Mouse (Mus musculus) CH12.LX (cell line): ENCODE measurements around the gene Pde8a. TPM values are rescaled to one million over a fixed set of nuclear protein-coding genes. Genes with fewer than 3 reads are reported as not detected.
"Not testable (repeated sequence)": the region's sequence is repeated elsewhere in the genome, so short reads cannot be mapped to it uniquely, and the experiment has no call there.

Experiments used
- DNase-seq: peaks from one replicate; pipeline ENCODE4 v3.0.0-alpha.2; 2013; ENCODE audit errors: extremely low read depth
- H3K27ac ChIP-seq: 2 replicates; pipeline ENCODE4 v1.5.1; 2012; ENCODE audit warnings: low read depth, mild to moderate bottlenecking, control low read depth, moderate library complexity; ENCODE audit not compliant: insufficient read depth
- H3K27me3 ChIP-seq: replicated peaks from 2 replicates; pipeline ENCODE3; 2012; ENCODE audit warnings: inconsistent platforms
- H3K36me3 ChIP-seq, 2 experiments: replicated peaks in 1 of 2; 2 replicates each; pipeline versions ENCODE3 to v1.6.1; 2012; ENCODE audit warnings: inconsistent platforms in 1 of 2, low read length in 1 of 2, mild to moderate bottlenecking in 1 of 2, mixed read lengths in 1 of 2, moderate library complexity in 1 of 2; ENCODE audit not compliant: control insufficient read depth in 1 of 2, insufficient read depth in 1 of 2
- H3K4me1 ChIP-seq, 2 experiments: 2 replicates each; pipeline ENCODE4 v1.6.1; 2012; ENCODE audit warnings: inconsistent platforms in 1 of 2, moderate library complexity in 1 of 2; ENCODE audit not compliant: insufficient read depth in 2 of 2, control insufficient read depth in 1 of 2
- H3K4me2 ChIP-seq: 2 replicates; pipeline ENCODE4 v1.6.1; 2012; ENCODE audit warnings: low read depth, mild to moderate bottlenecking, control low read depth; ENCODE audit not compliant: poor library complexity, insufficient read depth, severe bottlenecking
- H3K4me3 ChIP-seq, 3 experiments: fragments of 150-350 bp in 1 of 3; sonication (generic) in 1 of 3; replicated peaks in 1 of 3; 2 replicates each; pipeline versions ENCODE3 to v1.5.1; 2011 to 2012; ENCODE audit warnings: low read depth in 2 of 3, low read length in 2 of 3, mild to moderate bottlenecking in 2 of 3, moderate library complexity in 2 of 3, control low read depth in 1 of 3, improper control_type of control experiment in 1 of 3, inconsistent platforms in 1 of 3, mixed read lengths in 1 of 3; ENCODE audit not compliant: poor library complexity in 1 of 3
- H3K79me2 ChIP-seq: replicated peaks from 2 replicates; pipeline ENCODE4 v1.6.1; 2012; ENCODE audit warnings: mild to moderate bottlenecking, moderate library complexity; ENCODE audit not compliant: control insufficient read depth, poor library complexity, insufficient read depth, severe bottlenecking; ENCODE audit errors: extremely low read depth
- H3K9ac ChIP-seq: 2 replicates; pipeline ENCODE4 v1.6.1; 2012; ENCODE audit warnings: low read depth, mild to moderate bottlenecking, control low read depth, moderate library complexity; ENCODE audit not compliant: insufficient read depth
- H3K9me3 ChIP-seq: replicated peaks from 2 replicates; pipeline ENCODE3; 2012; ENCODE audit warnings: low read length, inconsistent platforms, mixed read lengths
- CHD1 ChIP-seq: IDR thresholded peaks from 2 replicates; pipeline ENCODE4 v1.6.1; 2012; ENCODE audit warnings: low read depth, low read length, improper control_type of control experiment, inconsistent platforms
- CHD2 ChIP-seq: IDR thresholded peaks from 2 replicates; pipeline ENCODE4 v1.6.1; 2011; ENCODE audit warnings: low read length, improper control_type of control experiment
- CTCF ChIP-seq, 2 experiments: IDR thresholded peaks in 1 of 2; conservative IDR thresholded peaks in 1 of 2; 2 replicates each; pipeline ENCODE4 v1.5.1; 2011 to 2012; ENCODE audit warnings: low read depth in 2 of 2, low read length in 2 of 2, improper control_type of control experiment in 1 of 2, inconsistent platforms in 1 of 2, mild to moderate bottlenecking in 1 of 2, moderate library complexity in 1 of 2
- ELF1 ChIP-seq: IDR thresholded peaks from 2 replicates; pipeline ENCODE4 v1.6.1; 2014; ENCODE audit warnings: low read depth, mild to moderate bottlenecking, inconsistent platforms, low read length, improper control_type of control experiment
- ETS1 ChIP-seq: conservative IDR thresholded peaks from 2 replicates; pipeline ENCODE4 v1.6.1; 2012; ENCODE audit warnings: low read depth, mild to moderate bottlenecking, inconsistent platforms, low read length, improper control_type of control experiment, moderate library complexity
- GABPA ChIP-seq: IDR thresholded peaks from 2 replicates; pipeline ENCODE4 v1.6.1; 2012; ENCODE audit warnings: low read depth, low read length, improper control_type of control experiment, inconsistent platforms; ENCODE audit not compliant: insufficient replicate concordance
- HCFC1 ChIP-seq: IDR thresholded peaks from 2 replicates; pipeline ENCODE4 v1.6.1; 2012; ENCODE audit warnings: low read depth, mild to moderate bottlenecking, inconsistent platforms, low read length, improper control_type of control experiment
- JUND ChIP-seq: conservative IDR thresholded peaks from 2 replicates; pipeline ENCODE4 v1.6.1; 2011; ENCODE audit warnings: low read depth, low read length, improper control_type of control experiment
- MAZ ChIP-seq: IDR thresholded peaks from 2 replicates; pipeline ENCODE4 v1.6.1; 2012; ENCODE audit warnings: low read depth, mild to moderate bottlenecking, inconsistent platforms, low read length, improper control_type of control experiment, moderate library complexity
- MXI1 ChIP-seq: IDR thresholded peaks from 2 replicates; pipeline ENCODE4 v1.6.1; 2011; ENCODE audit warnings: mild to moderate bottlenecking, low read depth, low read length, improper control_type of control experiment
- NELFE ChIP-seq: IDR thresholded peaks from 2 replicates; pipeline ENCODE4 v1.6.1; 2011; ENCODE audit warnings: low read depth, low read length, improper control_type of control experiment
- RCOR1 ChIP-seq: conservative IDR thresholded peaks from 2 replicates; pipeline ENCODE4 v1.6.1; 2012; ENCODE audit warnings: low read depth, mild to moderate bottlenecking, inconsistent platforms, low read length, improper control_type of control experiment
- SIN3A ChIP-seq: IDR thresholded peaks from 2 replicates; pipeline ENCODE4 v1.6.1; 2012; ENCODE audit warnings: low read length, improper control_type of control experiment, inconsistent platforms
- TCF12 ChIP-seq: IDR thresholded peaks from 2 replicates; pipeline ENCODE4 v1.6.1; 2014; ENCODE audit warnings: low read depth, mild to moderate bottlenecking, inconsistent platforms, low read length, improper control_type of control experiment
- UBTF ChIP-seq: IDR thresholded peaks from 2 replicates; pipeline ENCODE4 v1.6.1; 2012; ENCODE audit warnings: low read depth, mild to moderate bottlenecking, inconsistent platforms, low read length, improper control_type of control experiment, moderate library complexity
- USF2 ChIP-seq: conservative IDR thresholded peaks from 2 replicates; pipeline ENCODE4 v1.6.1; 2011; ENCODE audit warnings: low read depth, low read length, improper control_type of control experiment
- ZC3H11A ChIP-seq: IDR thresholded peaks from 2 replicates; pipeline ENCODE4 v1.6.1; 2012; ENCODE audit warnings: low read depth, mild to moderate bottlenecking, inconsistent platforms, low read length, improper control_type of control experiment
- ZKSCAN1 ChIP-seq: IDR thresholded peaks from 2 replicates; pipeline ENCODE4 v1.6.1; 2012; ENCODE audit warnings: low read depth, inconsistent platforms, low read length, improper control_type of control experiment, borderline replicate concordance
- ZNF384 ChIP-seq: IDR thresholded peaks from 2 replicates; pipeline ENCODE4 v1.6.1; 2012; ENCODE audit warnings: low read depth, low read length, improper control_type of control experiment, inconsistent platforms
- dilution Hi-C: fragments of 300-500 bp; cut with MboI; formaldehyde crosslinking; loops from 2 replicates; pipeline ENCODE4 v1.14.3; 2020; ENCODE audit warnings: low sequenced_read_pairs; ENCODE audit not compliant: extremely low pct_unique_long_range_greater_than_20kb, extremely low pct_ligation_motif_present
- in situ Hi-C: fragments of 300-500 bp; cut with MboI; formaldehyde crosslinking; loops from 3 replicates; pipeline ENCODE4 v1.14.3; 2019; ENCODE audit warnings: low sequenced_read_pairs, low pct_ligation_motif_present, low pct_unique_long_range_greater_than_20kb, mixed read lengths
- polyA plus RNA-seq: library from polyadenylated mRNA; unstranded; fragments of >175 nt; gene quantifications from 2 replicates; pipeline ENCODE4 v1.2.1, GENCODE M21; 2012; ENCODE audit warnings: low read depth; ENCODE audit not compliant: insufficient read length
- total RNA-seq, 2 experiments: library from RNA; depleted of rRNA; stranded (reverse); fragments of 300-350 nt in 1 of 2; fragments of >200 nt in 1 of 2; gene quantifications; 2 replicates each; pipeline ENCODE4 v1.2.3; 2012 to 2014

The Pde8a gene
- total and polyA plus RNA-seq, 3 experiments, result 8.3 to 22.7 (median 9.1) TPM

- no peaks in the 10 kb centered on the region for H3K27me3 ChIP-seq
- no peak for DNase-seq
- dilution Hi-C loops, result no loop called here
- peaks cover 9% of the 10 kb centered on the region for H3K9me3 ChIP-seq
- in situ Hi-C loops, result no loop called here
- no peak overlapping the region for H3K27ac ChIP-seq
- H3K79me2 ChIP-seq, result no peaks in the 10 kb centered on the region
- H3K4me3 ChIP-seq, result no peak overlapping the region
- no peaks in the 10 kb centered on the region for H3K36me3 ChIP-seq
- TF ChIP-seq GABPA (no peak), CHD1 (no peak)
- TF ChIP-seq, all 38 proteins: peak for 0
- Histone ChIP-seq H3K4me2 (no peak overlapping the region), H3K4me1 (peaks cover 50 to 84% of the 10 kb centered on the region in 2 experiments), H3K9ac (no peak overlapping the region)
Measured at GRCm38 (mm10) chr7:81199757-81200156, 13.6 kb upstream of the Pde8a start.

GRCm38 (mm10) chr7:81202389-81202788 lies 11.0 kb upstream of the Pde8a start:
- Histone ChIP-seq H3K4me1 (peaks cover 37 to 62% of the 10 kb centered on the region in 2 experiments), H3K9me3 (no peaks in the 10 kb centered on the region), H3K36me3 (no peaks in the 10 kb centered on the region), H3K27ac (no peak overlapping the region), H3K79me2 (no peaks in the 10 kb centered on the region), H3K4me3 (no peak overlapping the region), H3K27me3 (no peaks in the 10 kb centered on the region), H3K9ac (no peak overlapping the region), H3K4me2 (no peak overlapping the region)
- in situ Hi-C loops (no loop called here), dilution Hi-C loops (no loop called here)
- no peak for DNase-seq
- TF ChIP-seq ZKSCAN1 (no peak), CTCF (conservative IDR thresholded peaks at IDR 0.05 in 1 of 2, IDR thresholded peaks at IDR 0.05 in 1 of 2; ENCODE audit: low read depth in 2 of 2, low read length in 2 of 2) (no peak), ZNF384 (no peak), NELFE (no peak), USF2 (no peak), GABPA (no peak), ETS1 (no peak), JUND (no peak), ZC3H11A (no peak), SIN3A (no peak), TCF12 (no peak), ELF1 (no peak), RCOR1 (no peak), CHD2 (no peak), MXI1 (no peak), UBTF (no peak), HCFC1 (no peak), MAZ (no peak), CHD1 (no peak)

- H3K9me3 ChIP-seq, H3K4me2 ChIP-seq, H3K9ac ChIP-seq, H3K79me2 ChIP-seq, in situ Hi-C loops, dilution Hi-C loops, H3K4me3 ChIP-seq, H3K36me3 ChIP-seq, DNase-seq, H3K27me3 ChIP-seq, H3K27ac ChIP-seq: not testable (repeated sequence)
- peaks cover 27 to 60% of the 10 kb centered on the region in 2 experiments for H3K4me1 ChIP-seq
Measured at GRCm38 (mm10) chr7:81203576-81203975, 9.8 kb upstream of the Pde8a start.
